Mouse (Mus musculus): ENCODE measurements around the gene Banp.

Gene Banp

GRCm38 (mm10) chr8:122071193-122071592 lies 121.6 kb downstream of the Banp start:
- DNase-seq = no peak

- DNase-seq = no peak
These were observed 124.4 kb downstream of the Banp start for GRCm38 (mm10) chr8:122073964-122074363.

GRCm38 (mm10) chr8:122074442-122074841 lies 124.9 kb downstream of the Banp start:
- no peak for DNase-seq

GRCm38 (mm10) chr8:122074977-122075376 lies 125.4 kb downstream of the Banp start:
- no peak for DNase-seq

- DNase-seq = no peak
These were observed 126.8 kb downstream of the Banp start for GRCm38 (mm10) chr8:122076183-122076842.

GRCm38 (mm10) chr8:122078321-122078720 lies 128.8 kb downstream of the Banp start:
- DNase-seq = no peak

All from cerebellum, postnatal 10 days (tissue).